Mouse (Mus musculus): Measurements from ENCODE around the gene Lrrc45. TPM values are rescaled to one million over a fixed set of nuclear protein-coding genes. Genes with fewer than 3 reads are reported as not detected.
"Not testable (repeated sequence)": the region's sequence is repeated elsewhere in the genome, so short reads cannot be mapped to it uniquely, and the experiment has no call there.

Lrrc45 gene
- total RNA-seq, 2 experiments from 2014 or later = 61.1 to 71.1 TPM

DNA sequence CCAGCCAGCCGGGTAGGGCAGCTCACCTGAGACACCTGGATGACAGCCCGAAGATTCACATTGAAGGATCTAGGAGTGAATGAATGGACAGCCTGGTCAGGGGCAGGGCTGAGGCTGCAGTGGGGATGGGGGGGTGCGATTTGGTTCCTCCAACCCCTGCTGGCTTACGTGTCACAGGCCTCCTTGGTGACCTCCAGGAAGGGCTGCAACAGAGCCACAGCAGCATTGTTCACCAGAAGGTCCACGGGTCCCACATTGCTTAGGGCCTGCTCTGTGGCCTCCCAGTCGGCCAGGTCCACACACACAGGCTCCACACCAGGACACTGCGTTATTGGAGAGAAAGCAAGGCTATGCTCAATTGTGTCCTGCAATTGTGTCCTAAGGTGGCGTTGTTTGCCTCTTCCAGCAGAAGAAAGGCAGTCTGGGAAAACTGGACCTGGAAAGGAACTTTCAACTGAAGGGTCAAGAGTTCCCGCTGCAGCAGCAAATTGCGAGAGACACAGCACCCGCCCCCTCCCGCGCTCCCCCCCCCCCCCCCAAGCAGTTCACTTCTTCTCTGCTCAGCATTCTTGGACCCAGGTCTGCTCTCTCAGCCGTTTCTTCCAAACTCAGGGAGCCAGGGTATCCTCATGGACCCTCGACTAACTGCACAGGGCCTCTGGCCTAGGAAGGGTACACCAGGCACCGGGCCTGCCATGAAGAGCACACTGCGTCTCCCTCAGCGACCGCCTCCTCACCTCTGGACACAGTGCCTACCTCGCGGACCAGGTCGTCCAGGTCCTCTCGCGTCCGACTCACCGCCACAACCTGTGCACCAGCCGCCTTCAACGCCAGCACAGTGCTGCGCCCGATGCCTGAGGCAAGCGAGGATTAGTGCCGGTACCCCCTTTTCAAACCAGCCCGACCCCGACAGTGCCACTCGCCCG lies 12.8 kb downstream of the Lrrc45 start:
- DNase-seq (ENCODE audit: low spot score in 2 of 2) = no peak

DNA sequence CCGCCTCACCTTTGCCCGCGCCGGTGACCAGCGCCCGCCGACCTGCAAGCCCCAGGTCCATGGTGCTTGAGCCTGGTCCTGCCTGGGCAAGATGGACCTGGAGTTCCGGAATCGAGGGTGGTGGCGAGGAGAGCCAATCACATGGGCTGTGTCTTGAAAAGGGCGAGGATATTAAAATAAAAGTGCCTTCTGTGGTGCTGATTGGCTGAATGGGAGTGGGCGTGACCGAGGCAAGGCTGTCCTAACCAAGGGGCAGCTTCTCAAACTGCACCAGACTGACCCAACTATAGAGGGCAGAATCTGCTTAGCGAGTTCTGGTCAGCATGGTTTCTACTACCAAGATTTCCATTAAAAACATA lies 13.4 kb downstream of the Lrrc45 start, which contains the start of gene Dcxr:
TSS of gene Dcxr (minus strand) at position 113 of the 359 bp plus-strand sequence.
- peak; percentile 74 to 75 for DNase-seq (ENCODE audit: low spot score in 2 of 2)

- no peak for DNase-seq (ENCODE audit: low spot score in 2 of 2)
Observed at GRCm38 (mm10) chr11:120727564-120727963, 13.8 kb downstream of the Lrrc45 start.

DNA sequence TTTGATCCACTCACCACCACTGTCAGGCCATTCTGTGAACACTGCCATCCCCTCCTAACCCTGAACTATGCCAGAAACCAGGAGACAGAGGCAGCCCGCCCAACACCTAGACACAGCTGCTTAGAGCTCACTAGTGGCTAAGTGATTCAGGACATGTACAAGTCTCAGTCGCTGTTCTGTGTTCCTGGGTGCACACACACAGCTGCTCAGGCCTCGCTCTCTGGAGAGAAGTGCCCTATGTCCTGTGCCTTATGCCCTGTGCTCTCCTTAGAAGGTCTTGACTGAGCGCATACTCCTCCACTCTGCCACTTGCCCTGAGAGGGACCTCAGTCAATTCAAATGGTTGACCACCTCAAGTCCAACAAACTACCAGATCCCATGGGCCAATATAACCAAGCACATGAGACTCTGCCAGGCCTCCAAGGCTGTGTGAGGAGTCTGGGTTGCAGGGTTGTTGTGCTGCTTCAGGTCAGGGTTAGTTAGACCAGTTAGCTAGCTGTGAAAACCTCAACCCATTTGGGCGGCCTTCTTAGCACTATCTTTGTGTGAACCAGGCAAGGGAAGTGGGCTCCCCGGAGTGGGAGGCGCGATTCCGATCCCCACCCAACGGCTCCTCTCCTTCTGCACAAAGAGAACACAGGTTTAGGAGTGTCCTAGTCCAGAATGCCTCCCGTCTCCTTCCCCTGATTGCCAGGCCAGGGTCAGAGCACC lies 15.0 kb downstream of the Lrrc45 start:
- DNase-seq (ENCODE audit: low spot score in 2 of 2) = no peak

DNA sequence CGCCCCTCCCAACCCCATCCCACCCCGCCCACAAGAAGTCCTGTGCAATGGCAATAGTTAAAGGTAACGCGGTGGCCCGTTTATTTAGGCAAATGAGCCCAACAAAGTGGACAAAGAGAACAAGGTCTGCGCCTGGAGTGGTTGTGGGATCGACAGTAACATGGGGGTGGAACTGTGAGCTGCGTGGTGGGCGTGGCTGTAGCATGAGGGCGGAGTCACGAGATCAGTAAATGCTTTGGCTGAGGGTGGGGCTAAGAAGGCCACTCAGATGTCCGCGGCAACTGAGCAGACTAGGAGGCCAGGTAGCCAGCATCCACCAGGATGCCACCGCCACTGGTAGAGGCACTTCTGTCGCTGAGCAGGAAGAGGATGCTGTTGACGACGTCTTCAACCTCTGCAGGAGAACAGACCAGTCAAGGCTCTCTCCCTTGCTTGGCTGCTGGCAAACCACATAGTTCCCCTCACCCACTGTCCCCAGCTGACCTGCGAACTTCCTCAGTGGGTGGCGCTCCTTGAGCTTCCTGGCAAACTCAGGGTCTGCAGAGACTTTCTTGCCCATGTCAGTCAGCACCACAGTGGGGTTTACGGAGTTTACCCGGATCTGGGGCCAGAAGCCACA lies 15.8 kb downstream of the Lrrc45 start:
- DNase-seq (ENCODE audit: low spot score in 2 of 2) = peak in 1 of 2 experiments; percentile 8

DNA sequence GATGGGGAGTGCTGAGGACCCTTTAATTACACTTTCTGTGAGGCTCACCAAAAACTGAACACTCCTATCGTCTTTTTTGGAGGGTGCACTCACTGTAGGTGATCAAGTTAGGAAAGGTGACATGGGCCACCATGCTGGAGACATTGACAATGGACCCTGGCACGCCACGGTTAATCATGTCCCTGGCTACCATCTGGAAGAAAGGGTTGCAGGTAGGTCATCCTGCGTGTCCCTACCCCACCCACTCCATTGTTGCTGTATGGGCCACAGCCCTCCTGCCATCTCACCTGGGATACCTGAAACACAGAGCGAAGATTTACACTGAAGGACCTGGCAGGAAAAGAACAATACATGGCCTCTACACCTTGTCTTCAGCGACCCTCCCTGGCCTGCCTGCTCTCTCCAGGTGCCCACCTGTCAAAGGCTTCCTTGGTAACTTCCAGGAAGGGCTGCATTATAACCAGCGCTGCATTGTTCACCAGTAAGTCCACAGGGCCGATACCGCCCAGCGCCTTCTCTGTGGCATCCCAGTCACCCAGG lies 16.7 kb downstream of the Lrrc45 start:
- DNase-seq (ENCODE audit: low spot score in 2 of 2) = no peak

- no peak for DNase-seq (ENCODE audit: low spot score in 2 of 2)
Observed at GRCm38 (mm10) chr11:120731395-120731794, 17.7 kb downstream of the Lrrc45 start.

GRCm38 (mm10) chr11:120731858-120732680 lies 18.3 kb downstream of the Lrrc45 start, which contains the start of gene Cbr2:
TSS of gene Cbr2 (minus strand) at chr11:120732114.
- no peak for DNase-seq (ENCODE audit: low spot score in 2 of 2)

GRCm38 (mm10) chr11:120733521-120733920 lies 19.8 kb downstream of the Lrrc45 start:
- no peak for DNase-seq (ENCODE audit: low spot score in 2 of 2)

DNA sequence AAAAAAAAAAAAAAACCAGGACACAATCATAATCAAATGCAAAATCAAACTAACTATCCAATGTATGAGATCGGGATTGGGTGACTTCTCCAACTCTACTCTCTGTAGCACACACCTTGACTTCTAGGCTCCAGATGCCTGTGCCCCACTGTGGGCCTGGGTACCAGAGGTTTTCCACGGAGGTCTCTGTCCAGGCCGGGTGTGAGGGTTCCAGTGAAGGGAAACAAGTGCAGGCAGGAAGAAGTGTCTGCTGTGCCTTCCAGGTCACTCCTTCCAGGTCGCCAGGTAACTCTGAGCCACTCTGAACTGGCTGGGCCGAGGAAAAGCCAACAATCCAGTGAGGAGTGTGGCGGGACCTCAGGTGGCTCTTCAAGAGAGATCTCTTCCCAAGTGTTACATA lies 22.7 kb downstream of the Lrrc45 start:
- DNase-seq (ENCODE audit: low spot score in 2 of 2) = no peak

GRCm38 (mm10) chr11:120740981-120741380 lies 27.3 kb downstream of the Lrrc45 start:
- no peak for DNase-seq (ENCODE audit: low spot score in 2 of 2)

DNA sequence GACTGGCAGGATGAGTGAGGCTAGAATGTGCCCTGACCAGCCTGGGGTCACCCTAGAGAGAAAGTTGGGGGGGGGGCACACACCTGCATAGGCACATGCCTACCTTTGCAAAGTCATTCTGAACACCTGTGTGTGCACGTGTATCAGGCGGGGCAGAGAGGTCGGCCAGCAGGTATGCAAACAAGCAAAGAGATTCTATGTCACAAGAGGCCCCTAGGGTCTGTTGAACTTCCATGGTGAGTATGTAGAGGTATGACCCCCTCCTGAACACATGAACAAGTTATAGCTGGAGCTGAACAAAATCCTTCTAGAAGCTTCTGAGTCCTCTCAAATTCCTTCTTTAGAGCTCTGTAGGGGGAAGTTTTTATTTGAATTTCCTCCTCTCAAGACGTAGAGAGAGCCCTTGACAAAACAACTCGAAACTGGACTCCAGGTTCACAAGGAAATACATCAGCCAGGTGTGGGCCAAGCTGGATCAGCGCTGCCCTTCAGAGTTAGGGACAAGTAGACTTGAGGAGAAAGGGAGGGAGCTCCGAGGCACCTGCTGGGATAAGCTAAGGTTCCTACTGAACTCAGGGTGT lies 30.5 kb downstream of the Lrrc45 start:
- DNase-seq (ENCODE audit: low spot score in 2 of 2) = no peak

GRCm38 (mm10) chr11:120747974-120748373 lies 34.2 kb downstream of the Lrrc45 start:
- no peak for DNase-seq (ENCODE audit: low spot score in 2 of 2)

DNA sequence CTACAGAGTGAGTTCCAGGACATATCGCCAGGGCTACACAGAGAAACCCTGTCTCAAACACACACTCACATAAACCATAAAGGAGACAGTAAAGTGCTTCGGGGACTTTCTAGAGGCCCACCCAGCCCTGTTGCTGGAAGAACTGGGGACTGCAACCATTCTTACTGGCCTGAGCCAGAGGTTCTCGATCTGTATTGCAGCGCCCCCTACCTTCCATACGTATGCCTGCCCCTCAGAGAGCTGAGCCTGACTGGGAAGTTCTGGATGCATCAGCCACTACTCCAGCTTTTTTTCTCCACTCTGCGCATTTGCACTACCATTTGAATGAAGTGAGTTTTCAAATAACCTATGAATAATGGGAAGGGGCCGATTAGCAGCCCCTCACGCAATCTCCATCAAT lies 35.7 kb downstream of the Lrrc45 start:
- DNase-seq (ENCODE audit: low spot score in 2 of 2) = no peak

- no peak for DNase-seq (ENCODE audit: low spot score in 2 of 2)
Observed at GRCm38 (mm10) chr11:120751606-120752005, 37.9 kb downstream of the Lrrc45 start.

DNA sequence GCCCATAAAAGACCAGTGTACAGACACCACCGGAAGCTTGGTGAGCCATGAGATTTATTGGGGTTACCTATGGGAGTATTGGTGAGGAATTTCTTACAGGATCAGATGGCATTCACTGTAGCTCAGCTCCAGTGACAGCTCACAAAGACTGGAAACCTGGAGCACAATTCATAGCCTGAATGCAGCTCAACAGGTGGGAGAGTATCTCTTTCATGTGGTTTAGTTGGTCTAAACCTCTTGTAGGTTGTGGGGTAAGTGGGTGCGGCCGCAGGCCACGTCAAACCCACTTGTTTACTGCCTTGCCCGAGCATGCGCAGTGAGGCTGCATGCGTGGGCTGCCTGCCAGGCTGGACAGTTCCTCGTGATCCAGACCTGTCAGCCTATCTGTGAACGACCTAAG lies 46.5 kb downstream of the Lrrc45 start:
- no peak for DNase-seq (ENCODE audit: low spot score in 2 of 2)

DNA sequence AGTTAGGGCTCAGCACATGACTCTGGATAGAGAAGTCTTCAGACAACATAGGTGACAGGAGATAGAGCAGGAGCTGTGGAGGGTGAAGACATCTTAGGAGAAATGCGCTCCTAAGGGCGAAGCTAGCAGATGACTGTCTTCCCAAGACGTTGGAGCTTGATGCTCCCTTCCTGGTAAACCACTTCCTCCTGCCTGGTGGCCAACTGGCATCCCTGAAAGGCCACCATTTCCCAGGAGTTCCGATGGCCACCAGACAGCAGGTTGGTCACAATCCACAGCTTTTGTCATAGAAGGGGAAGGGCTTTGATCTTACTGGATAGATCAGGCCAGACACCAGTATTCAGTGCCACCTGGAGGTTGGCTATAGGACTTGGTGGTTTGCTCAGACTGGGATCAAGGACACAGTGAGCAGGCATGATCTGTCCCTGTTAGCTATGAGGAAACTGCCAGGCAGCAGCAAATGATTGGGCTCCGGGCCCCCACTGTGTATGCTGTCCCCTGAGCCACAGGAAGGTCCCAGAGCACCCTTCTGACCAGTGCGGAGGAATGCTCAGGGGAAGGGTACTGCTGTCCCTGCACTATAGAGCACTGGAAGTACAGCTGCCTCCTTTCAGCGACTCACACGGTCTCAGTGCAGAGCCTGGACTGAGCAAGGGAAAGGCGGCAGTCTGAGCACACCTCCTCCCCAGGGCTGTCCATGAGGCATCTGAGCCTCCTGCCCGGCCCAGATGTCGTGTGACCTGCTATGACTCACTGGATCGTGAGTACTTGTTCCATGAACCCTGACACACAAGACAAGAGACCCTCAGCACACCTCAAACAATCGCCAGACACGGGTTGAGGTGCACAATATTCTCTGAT lies 48.3 kb downstream of the Lrrc45 start:
- no peak for DNase-seq (ENCODE audit: low spot score in 2 of 2)

DNA sequence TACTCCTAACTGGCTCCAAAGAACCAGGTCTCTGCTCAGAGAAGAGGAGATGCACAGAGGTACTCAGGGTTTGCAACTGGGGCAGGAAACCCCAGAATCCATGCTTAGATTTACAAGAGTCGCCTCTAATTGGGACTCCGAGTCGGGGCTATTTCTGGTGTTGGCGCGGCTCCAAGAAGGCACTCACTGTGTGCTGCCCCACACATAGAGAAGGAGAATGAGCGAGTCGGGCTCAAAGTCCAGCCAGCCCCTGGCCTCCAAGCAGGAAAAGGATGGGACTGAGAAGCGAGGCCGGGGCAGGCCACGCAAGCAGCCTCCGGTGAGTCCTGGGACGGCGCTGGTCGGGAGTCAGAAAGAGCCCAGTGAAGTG lies 48.9 kb downstream of the Lrrc45 start, which contains the start of gene Hmga1b:
TSS of gene Hmga1b (plus strand) at position 123 of the 370 bp plus-strand sequence.
- not testable (repeated sequence) for DNase-seq (ENCODE audit: low spot score in 2 of 2)

All from layer of hippocampus, postnatal 10 days (tissue).